In genomic region chrX:9199761-9200371, GRCm38 (mm10) we compare ENCODE assay signal across 8 mouse cellular contexts. TPM values are rescaled to one million over a fixed set of nuclear protein-coding genes. Genes with fewer than 3 reads are reported as not detected.
DNase-seq lines count a peak whose midpoint lies in the region; ATAC-seq and TF ChIP-seq lines count a peak whose summit lies in the region.

Gene Lancl3 (plus strand): TSS chrX:9199902.

- H3K9me3 ChIP-seq in heart, embryonic 12.5 days (replicated peaks), result no peaks in the 10 kb centered on the region
- H3K9me3 ChIP-seq in lung, postnatal 0 days (ENCODE audit: low read length), result no peaks in the 10 kb centered on the region

- ATAC-seq in common myeloid progenitor, adult 5-6 weeks (replicated peaks; ENCODE audit: low read depth, poor library complexity, severe bottlenecking), result peak; percentile 90
- peak; percentile 66 for ATAC-seq in heart, embryonic 12.5 days (ENCODE audit: insufficient number of reproducible peaks, low FRiP score)
- ATAC-seq in lung, postnatal 0 days, result peak; percentile 66

- H3K79me2 ChIP-seq in C2C12 (ENCODE audit: control insufficient read depth, insufficient read depth), result peaks cover 2% of the 10 kb centered on the region

- H3K4me2 ChIP-seq in heart, embryonic 12.5 days, result peak within 1 kb of the TSS; percentile 77
- H3K4me2 ChIP-seq in lung, postnatal 0 days (replicated peaks; ENCODE audit: low read depth, low read length), result peak within 1 kb of the TSS; percentile 60

- H3K27ac ChIP-seq in heart, embryonic 12.5 days (ENCODE audit: poor library complexity, severe bottlenecking), result no peak within 1 kb of the TSS
- H3K27ac ChIP-seq in lung, postnatal 0 days (ENCODE audit: low read length), result no peak within 1 kb of the TSS

- H3K4me3 ChIP-seq in C2C12 (ENCODE audit: insufficient read depth, poor library complexity, severe bottlenecking), result peak within 1 kb of the TSS; percentile 36
- peak within 1 kb of the TSS; percentile 56 for H3K4me3 ChIP-seq in heart, embryonic 12.5 days
- peak within 1 kb of the TSS; percentile 33 for H3K4me3 ChIP-seq in lung, postnatal 0 days (ENCODE audit: low read depth, low read length)

- DNase-seq in R1 (ENCODE audit: low read depth, low spot score) (peak; percentile 46), adipocyte (ENCODE audit: low spot score) (no peak)
- peak; percentile 39 for DNase-seq in kidney, adult 9 months
- DNase-seq in lung, postnatal 0 days (ENCODE audit: low spot score), result peak; percentile 21
- peak; percentile 34 for DNase-seq in retina, embryonic 14.5 days (ENCODE audit: low spot score)

- TF ChIP-seq EP300 in lung, postnatal 0 days (IDR thresholded peaks at IDR 0.05), result no peak

- peak within 1 kb of the TSS; percentile 77 for H3ac ChIP-seq in C2C12 (ENCODE audit: control insufficient read depth, insufficient read length, low read depth)

- H3K27me3 ChIP-seq in C2C12 (ENCODE audit: control insufficient read depth, insufficient read depth, insufficient read length), result no peaks in the 10 kb centered on the region
- peaks cover 16% of the 10 kb centered on the region for H3K27me3 ChIP-seq in heart, embryonic 12.5 days (replicated peaks)
- H3K27me3 ChIP-seq in lung, postnatal 0 days (replicated peaks; ENCODE audit: insufficient read depth, low read length), result 0 out of 2 replicates have a peak, but pooled peaks cover 2% of the 10 kb centered on the region

- no peaks in the 10 kb centered on the region for H3K36me3 ChIP-seq in C2C12 (ENCODE audit: control insufficient read depth, insufficient read depth)
- no peaks in the 10 kb centered on the region for H3K36me3 ChIP-seq in heart, embryonic 12.5 days
- H3K36me3 ChIP-seq in lung, postnatal 0 days (ENCODE audit: insufficient read depth, low read length), result no peaks in the 10 kb centered on the region

- WGBS in heart, embryonic 12.5 days, result 15% methylated on average over 46 of the region's 49 CpGs
- WGBS in lung, postnatal 0 days, result 8% methylated on average over 35 of the region's 49 CpGs

- H3K9ac ChIP-seq in heart, embryonic 12.5 days, result peak within 1 kb of the TSS; percentile 64
- no peak within 1 kb of the TSS for H3K9ac ChIP-seq in lung, postnatal 0 days (replicated peaks; ENCODE audit: low read depth)

- TF ChIP-seq CTCF in C2C12 (IDR thresholded peaks at IDR 0.05; ENCODE audit: control insufficient read depth, insufficient read depth, insufficient read length), result no peak
- no peak for TF ChIP-seq CTCF in lung, postnatal 0 days (IDR thresholded peaks at IDR 0.05)

- H3K4me1 ChIP-seq in heart, embryonic 12.5 days (replicated peaks), result no peaks in the 10 kb centered on the region
- H3K4me1 ChIP-seq in lung, postnatal 0 days (ENCODE audit: insufficient read depth, low read depth, low read length), result no peaks in the 10 kb centered on the region

- peaks cover 7% of the 10 kb centered on the region for H3K79me3 ChIP-seq in C2C12 (ENCODE audit: low read depth)

TF ChIP-seq in C2C12, 6 proteins besides CTCF, POLR2A, EP300 and RAD21:
- TF ChIP-seq USF1 (IDR thresholded peaks at IDR 0.05; ENCODE audit: low read depth), result no peak
- no peak for TF ChIP-seq FOSL1 (IDR thresholded peaks at IDR 0.05; ENCODE audit: insufficient read depth, low read length, poor library complexity, severe bottlenecking)
- no peak for TF ChIP-seq CEBPB (IDR thresholded peaks at IDR 0.05; ENCODE audit: low read depth)
- no peak for TF ChIP-seq MYOG (IDR thresholded peaks at IDR 0.05; ENCODE audit: control insufficient read depth, extremely low read depth, insufficient read length)
- no peak for TF ChIP-seq MYOD1 (IDR thresholded peaks at IDR 0.05; ENCODE audit: control insufficient read depth, insufficient read length, low read depth)
- TF ChIP-seq MAX (IDR thresholded peaks at IDR 0.05), result no peak

RNA-seq across cellular contexts. Expression of gene Lancl3, which starts in this region (rescaled TPM):
- polyA plus RNA-seq in C2C12 (2012; fragmentation: generic; extraction: Trizol), result 1.3 TPM
- total RNA-seq in common myeloid progenitor, adult 5-6 weeks (2017), result 0.14 TPM in 1 of 2 replicates, not detected in the other
- 0.88 and 1.1 TPM in 2 replicates for polyA plus RNA-seq in heart, embryonic 12.5 days (2016; fragmentation: Nextera tagmentation; extraction: Ambion mirVana)
- polyA plus RNA-seq in lung, postnatal 0 days (2015; fragmentation: Nextera tagmentation; extraction: Ambion mirVana), result 0.54 and 1.00 TPM in 2 replicates

Comparison
In these comparisons a context has a peak if more than half of its experiments do, and no peak if none do; other contexts are left out.
1. Peak in ATAC-seq in common myeloid progenitor, adult 5-6 weeks; RNA of the gene not detected or under 1 TPM.
2. Peak in DNase-seq, ATAC-seq, H3K4me3 ChIP-seq and H3K4me2 ChIP-seq in lung, postnatal 0 days; RNA of the gene not detected or under 1 TPM.